Mouse (Mus musculus) stomach, postnatal 0 days (tissue): ENCODE measurements around the gene Dusp11.

Experiments
- CTCF ChIP-seq: IDR thresholded peaks from 2 replicates; pipeline ENCODE4 v1.5.1; 2016; ENCODE audit warnings: antibody characterized with exemption, low read depth, mild to moderate bottlenecking, moderate library complexity
- EP300 ChIP-seq: optimal IDR thresholded peaks from 2 replicates; pipeline ENCODE3; 2016; ENCODE audit warnings: antibody characterized with exemption

- peak; percentile 25 for TF ChIP-seq EP300
- no peak for TF ChIP-seq CTCF
Observed at GRCm38 (mm10) chr6:85972699-85973098, 11.2 kb upstream of the Dusp11 start.
